Mouse (Mus musculus): ENCODE results near the gene Flnb.

DNA sequence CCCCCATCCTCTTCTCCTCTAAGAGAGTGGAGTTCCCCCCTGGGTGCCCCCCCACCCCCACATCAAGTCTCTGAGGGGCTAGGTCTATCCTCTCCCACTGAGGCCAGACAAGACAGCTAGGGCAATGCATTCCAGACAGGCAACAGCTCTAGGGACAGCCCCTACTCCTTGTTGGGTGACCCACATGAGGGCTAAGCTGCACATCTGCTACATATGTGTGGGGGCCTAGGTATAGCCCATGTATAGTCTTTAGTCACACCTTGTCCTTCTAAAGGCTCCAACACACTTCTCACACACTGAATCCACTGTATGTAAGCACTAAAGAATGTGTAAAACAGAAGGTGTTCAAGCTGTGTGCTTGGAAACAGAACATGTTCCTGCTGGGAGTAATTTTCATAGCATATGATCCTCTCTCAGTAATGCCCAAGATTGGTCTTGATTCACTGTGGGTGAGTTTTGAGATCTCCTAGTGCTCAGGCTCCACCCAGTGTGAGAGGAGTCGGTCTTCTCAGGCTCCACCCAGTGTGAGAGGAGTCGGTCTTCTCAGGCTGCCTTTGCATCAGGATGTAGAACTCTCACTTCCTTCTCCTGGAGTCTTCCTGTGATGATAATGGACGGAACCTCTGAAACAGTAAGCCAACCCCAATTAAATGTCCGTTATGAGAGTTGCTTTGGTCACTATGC lies 13.7 kb upstream of the Flnb start:
- TF ChIP-seq CTCF (IDR thresholded peaks at IDR 0.05; ENCODE audit: insufficient read depth, low read depth, low read length) (no peak), POLR2A (IDR thresholded peaks at IDR 0.05; ENCODE audit: insufficient read depth, low read depth, low read length) (no peak)
